Mouse (Mus musculus) cerebellum, adult 11-12 months (tissue): ENCODE data around the gene 2310046K23Rik.
"Not testable (repeated sequence)": the region's sequence is repeated elsewhere in the genome, so short reads cannot be mapped to it uniquely, and the experiment has no call there.

ENCODE experiments used
- DNase-seq: peaks from one replicate; pipeline ENCODE4 v3.0.0; 2022

The 2310046K23Rik gene

DNA sequence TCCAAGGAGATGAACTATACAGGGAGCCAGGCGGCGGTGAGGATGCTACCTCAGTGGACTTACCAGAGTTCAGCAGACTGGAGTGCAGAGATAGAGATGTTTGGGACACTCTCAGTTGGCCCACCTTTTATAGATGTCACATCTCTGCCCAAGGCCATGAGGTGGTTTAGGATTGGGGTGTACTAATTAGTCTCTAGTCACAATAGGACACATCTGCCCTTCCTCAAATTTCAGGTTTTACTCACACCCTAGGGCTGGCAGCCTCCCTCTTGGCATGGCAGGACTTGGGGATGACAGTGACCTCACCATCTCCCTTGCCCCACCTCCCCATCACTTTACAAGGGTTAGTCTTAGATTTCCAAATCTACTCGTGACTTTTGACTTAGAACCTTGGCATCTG, at the start of gene 2310046K23Rik:
Gene 2310046K23Rik (minus strand): TSS at position 101 of the 400 bp plus-strand sequence.
- no peak for DNase-seq

DNA sequence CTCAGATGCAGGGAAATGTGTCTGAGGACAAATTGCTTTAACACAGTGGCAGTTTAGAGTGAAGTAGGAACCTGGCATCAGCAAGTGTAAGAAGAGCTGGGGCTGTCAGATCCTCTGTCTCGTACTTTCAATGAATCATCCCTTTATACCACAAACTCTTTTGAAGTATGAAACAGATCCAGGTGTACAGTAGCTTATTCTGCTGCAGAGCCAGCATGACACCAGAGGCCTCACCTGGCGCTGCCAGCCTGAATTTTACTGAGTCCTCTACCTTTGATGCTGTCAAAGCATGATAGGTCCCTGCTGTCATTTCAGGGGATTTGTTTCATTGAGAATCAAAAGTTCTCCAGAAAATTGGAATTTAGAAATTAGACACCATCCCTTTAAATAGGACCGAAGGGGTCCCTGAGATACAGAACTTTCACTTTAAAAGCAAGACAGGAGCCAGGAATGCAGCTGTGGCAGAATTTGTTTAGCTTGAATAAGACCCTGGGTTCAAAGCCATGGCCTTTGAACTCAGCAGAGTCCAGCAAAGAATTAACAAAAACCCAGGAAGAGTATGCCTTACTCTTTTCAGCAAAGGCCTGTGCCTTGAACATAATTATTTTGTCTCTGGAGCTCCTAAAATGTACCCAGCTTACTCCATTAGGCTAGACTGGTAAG, 49.0 kb upstream of the 2310046K23Rik start:
- no peak for DNase-seq

DNA sequence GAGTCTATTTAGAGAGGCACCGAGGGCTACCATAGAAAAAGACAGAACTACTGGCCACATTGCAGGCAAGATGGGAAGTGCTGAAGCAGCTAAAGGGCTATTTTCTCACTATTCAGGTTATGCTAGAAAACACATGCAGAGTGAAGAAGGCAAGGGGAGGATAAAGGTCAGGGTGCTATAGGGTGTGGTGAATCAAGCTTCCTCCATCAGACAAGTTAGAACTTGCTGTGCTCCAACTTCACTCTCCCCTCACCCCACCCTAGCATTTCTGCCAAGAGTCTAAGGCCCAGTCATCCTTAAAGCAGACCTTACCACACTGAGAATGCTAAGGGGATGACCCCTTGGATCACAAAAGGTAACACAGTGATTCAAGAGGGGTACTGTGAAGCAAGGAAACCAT, 45.2 kb upstream of the 2310046K23Rik start:
- no peak for DNase-seq

DNA sequence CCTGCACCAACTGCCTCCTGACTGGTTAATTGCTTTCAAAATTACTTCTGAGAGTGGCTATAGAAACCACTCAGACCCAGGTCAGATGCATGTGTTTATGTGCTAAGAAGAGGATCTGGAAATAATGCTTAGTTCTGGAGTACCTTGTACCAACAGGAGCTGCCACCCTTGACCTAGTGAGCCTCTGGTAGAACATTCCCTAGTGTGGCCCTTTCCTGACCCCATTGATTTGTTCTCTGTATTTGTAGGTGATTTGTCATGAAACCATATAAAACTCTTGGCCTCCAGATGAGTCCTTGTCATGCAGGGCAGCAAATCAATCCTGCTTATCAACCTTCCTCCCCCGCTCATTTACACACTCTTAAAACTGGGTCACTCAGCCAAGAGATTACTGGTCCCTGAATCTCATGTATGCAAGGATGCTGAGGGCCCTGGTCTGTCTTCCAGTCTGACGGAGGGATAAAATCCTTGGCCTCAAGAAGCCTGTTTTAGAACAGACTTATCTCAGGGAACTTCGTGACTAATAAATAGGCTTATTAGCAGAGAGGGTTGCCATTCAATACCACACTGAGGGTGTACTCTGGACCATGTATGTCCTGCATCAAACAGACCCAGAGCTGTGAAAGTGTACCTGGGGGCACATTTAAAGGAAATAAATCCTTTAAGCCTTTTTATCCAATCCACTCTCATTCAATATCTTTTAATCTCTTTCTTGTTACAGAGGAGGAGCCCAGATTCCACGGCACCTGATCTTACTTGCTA, 44.5 kb upstream of the 2310046K23Rik start:
- DNase-seq = no peak

DNA sequence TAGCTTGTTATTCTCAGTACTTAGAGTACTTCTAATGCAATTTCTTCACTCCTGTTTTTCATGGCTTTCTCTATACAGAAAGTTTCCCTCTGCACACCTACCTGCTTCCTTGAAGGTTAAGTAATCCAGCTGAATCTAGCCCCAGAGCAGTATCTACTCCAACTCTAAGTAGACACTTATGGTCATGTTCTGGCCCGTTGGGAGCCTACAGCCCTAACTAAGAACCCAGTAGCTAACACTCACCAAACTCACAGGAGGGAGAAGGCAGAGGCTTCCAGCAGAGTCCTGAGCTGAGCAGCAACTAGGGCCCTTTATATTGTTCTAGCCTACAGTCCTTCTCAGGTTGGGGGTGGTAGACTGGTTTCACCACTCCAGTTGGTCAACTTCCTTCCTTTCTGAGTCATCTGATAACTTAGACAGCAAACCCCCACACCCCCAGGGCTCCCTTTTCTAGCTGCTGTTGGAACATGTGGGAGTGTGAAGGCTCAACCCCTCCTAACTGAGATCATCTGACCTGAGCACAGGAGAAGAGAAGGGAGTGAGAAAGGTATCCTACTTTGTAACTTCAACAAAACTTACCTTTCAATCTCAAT, 39.2 kb upstream of the 2310046K23Rik start, which contains the start of gene Ivl:
Gene Ivl (minus strand): TSS at position 287 of the 593 bp plus-strand sequence.
- no peak for DNase-seq

DNA sequence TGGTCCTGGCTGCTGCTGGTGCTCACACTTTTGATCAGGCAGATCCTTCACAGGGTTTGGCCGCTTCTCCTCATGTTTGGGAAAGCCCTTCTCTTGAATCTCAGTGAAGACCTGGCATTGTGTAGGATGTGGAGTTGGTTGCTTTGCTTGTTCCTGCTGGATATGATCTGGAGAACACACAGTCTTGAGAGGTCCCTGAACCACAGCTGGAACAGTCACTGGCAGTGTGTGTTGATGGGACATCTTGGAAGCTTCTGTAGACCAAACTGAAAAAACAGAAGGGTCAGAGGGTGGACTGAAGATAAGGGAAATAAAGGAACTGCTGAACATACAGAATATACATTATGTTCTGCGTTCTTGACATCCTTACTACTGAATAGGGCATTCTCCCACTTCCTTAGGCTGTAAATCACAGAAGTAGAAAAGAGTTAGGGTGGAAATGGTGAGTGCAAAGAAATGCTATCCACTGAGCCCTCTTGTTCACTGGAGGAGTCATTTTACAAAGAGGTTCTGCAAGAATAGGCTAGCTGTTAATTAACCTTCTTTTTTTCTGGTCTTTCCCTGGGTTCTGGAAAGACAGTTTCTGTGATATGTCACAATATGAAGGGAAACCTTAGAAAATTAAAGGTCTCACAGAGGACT, 38.3 kb upstream of the 2310046K23Rik start:
- no peak for DNase-seq

DNA sequence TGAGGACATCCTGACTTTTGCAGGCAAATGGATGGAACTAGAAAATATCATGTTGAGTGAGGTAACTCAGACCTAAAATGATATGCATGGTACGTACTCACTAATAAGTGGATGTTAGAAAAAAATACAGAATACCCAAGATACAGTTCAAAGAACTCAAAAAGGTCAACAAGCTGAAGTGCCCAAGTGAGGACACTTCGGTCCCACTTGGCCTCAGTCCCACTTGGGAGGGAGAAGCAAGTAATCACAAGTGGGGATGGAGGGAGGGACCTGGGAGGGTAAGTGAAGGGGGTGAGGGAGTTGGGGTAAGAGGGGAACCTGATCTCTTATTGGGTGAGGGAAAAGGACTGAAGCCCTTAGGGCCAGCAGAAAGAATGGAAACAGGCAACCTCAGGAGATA, 34.4 kb upstream of the 2310046K23Rik start:
- DNase-seq = no peak

DNA sequence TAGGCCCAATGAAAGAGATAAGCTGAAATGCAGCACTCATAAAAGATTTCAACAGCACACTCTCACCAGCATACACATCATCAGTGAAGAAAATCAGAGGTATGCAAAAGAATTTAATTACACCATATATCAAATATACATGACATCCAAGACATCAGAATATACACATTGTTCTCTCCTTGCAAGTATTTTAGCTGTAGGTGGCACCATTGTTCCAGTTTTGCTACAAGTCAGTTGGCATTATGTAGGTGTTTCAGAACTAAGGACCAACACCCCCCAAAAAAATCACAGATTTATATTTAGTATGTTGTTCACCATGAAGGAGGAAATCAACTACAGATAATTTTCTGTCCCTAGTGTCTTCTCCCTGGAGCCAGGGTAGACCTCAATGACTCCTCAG, 31.1 kb upstream of the 2310046K23Rik start:
- no peak for DNase-seq

DNA sequence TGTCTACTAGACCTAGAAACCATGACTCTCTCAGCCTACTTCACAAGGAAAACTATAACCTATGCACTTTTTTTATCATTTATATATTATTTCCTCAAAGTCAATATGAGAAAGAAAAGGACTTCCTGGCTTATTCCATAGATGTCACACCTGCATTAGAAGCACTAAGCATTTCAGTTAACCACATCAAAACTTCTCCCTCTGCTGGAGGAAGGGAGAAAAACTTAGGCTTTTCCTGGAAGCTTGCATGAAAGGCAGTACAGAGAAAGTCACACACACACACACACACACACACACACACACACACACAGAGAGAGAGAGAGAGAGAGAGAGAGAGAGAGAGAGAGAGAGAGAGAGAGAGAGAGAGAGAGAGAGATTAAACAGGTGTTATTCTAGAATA, 22.0 kb downstream of the 2310046K23Rik start:
- DNase-seq = no peak

DNA sequence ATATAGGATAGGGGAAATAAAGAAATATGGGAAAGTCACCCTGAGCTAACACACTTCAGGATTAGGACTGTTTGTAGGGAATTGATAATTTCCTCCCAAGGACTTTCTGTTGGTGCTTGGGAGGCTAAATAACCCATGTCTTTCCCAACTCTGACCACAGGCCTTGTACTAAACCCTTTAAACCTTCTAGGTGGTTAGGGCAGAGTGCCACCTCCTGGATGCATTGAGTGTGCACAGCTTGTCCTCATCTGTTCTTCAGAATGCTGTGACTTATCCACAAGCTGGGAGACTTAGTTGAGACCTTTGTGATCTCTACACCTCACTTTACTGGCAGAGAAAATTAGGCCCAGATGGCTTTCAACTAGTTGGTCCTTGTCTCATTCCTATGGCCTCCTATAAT, 23.5 kb downstream of the 2310046K23Rik start:
- DNase-seq = no peak

DNA sequence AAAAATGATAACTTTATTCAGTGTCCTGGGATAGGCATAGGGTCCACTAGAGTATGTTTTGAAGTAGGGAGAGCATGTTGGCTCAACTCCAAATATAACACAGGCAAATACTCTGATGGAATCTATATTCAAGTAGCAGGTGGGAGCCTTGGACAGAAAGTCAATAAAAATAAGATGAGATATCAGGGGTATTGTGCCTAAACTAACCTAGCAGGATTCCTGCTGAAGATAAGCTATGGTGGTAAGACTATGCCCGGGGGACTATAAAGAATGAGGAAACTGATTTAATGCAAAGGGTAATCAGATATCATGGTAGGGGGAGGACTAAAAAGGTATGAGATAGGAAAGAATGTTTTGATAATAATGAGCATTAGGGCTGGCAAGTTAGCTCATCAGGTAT, 26.1 kb downstream of the 2310046K23Rik start:
- no peak for DNase-seq

DNA sequence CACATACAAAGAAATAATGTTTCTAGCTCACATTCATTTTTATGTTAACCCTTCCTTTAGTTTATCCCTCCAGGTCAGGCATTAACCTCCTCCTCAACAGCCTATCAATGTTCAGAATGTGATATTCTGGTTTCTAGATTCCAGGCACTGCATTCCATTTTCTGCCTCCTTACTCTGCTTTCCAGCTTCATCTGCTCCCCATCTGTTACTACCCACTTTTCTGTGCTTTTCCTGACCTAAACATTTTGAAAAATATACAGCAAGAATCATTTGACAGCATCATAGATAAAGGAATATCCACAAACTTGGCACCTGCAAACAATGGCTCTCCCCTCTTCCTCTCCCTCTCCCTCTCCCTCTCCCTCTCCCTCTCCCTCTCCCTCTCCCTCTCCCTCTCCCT, 30.8 kb downstream of the 2310046K23Rik start:
- DNase-seq = no peak

DNA sequence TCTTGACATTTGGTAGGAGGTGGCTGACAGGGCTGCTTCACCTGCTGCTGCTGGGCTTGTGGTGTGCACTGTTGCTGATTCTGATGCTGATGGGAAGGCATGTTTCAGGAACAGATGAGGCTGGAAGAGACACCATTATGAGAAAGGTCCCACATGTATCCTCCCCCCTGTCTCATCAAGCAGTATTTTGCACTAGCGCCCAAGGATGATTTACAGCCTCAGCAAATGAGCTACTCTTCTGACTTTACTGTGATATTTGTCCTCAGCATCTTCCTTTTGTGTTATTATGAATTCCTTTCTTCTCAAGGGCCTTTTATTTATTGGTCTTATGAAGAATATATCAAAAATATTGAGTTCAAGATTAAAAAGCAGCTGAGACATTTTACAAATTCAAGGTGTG, 33.9 kb downstream of the 2310046K23Rik start, which contains the start of gene Sprr4:
Gene Sprr4 (minus strand): TSS at position 101 of the 400 bp plus-strand sequence.
- DNase-seq = no peak

DNA sequence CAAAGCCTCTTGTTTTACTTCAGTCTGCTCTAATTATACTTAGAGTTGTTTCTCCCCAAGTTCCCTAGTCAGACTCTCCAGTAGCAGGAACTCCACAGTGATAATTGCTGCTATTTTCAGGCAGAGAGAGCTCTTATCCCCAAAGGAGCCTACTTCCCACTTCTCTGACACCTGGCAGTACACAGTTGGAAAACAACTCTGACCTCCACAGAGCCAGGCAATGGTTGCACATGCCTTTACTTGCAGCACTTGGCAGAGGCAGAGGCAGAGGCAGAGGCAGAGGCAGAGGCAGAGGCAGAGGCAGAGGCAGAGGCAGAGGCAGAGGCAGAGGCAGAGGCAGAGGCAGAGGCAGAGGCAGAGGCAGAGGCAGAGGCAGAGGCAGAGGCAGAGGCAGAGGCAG, 44.0 kb downstream of the 2310046K23Rik start:
- not testable (repeated sequence) for DNase-seq

DNA sequence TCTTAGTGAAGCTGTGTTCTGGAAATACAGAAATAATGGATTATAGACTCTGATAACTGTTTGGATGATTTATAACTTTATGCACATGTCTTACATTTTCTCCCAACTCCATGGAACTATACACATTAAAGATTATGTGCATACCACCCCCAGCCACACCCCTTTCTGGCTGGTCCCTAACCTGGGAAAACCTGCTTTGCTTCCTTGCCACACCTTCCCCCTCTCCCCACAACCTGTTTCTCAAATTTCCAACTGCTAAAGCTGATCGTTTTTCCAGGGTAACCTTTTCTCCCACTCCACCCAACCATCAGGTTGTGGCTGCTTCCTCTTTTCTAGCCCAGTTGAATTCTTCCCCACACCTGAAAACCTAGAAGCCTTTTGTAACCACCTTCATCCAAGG, 48.0 kb downstream of the 2310046K23Rik start:
- no peak for DNase-seq

DNA sequence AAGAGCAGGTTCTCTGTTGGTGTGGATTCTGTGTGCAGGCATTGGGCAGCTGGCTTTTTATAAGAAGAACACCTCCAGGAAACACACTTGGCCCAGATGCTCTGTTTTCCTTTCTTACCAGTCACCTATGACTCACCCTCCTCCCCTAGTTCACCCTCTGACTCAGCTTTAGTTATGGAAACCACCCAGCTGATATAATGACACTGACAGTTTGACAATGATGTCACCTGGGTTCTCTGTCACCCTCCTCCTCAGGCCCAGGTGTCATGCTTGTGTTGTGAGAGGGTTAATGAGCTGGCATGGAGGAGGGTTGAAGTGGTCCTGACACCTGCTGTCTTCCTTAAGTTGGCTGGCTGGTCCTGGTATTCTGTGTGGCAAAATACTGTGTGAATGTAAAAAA, 48.4 kb downstream of the 2310046K23Rik start, which contains the start of gene Sprr1a:
Gene Sprr1a (minus strand): TSS at position 33 of the 400 bp plus-strand sequence.
- no peak for DNase-seq
